Mouse (Mus musculus) left cerebral cortex, postnatal 4 days (tissue): ENCODE results near the gene Wfdc10. TPM values are rescaled to one million over a fixed set of nuclear protein-coding genes. Genes with fewer than 3 reads are reported as not detected.
A peak's percentile ranks its signal among the peaks of the same experiment; 100 is the strongest.
"Not testable (repeated sequence)": the region's sequence is repeated elsewhere in the genome, so short reads cannot be mapped to it uniquely, and the experiment has no call there.

Experiments used
- DNase-seq: peaks from one replicate; pipeline ENCODE4 v3.0.0-alpha.2; 2022
- intact Hi-C: fragments of 180-260 bp; cut with DNase I; formaldehyde crosslinking; loops from one replicate; pipeline ENCODE4 v1.15.1; 2025
- total RNA-seq, 2 experiments: library from RNA; stranded (reverse); gene quantifications; 2 replicates each; pipeline ENCODE4 v1.2.3; 2021

Wfdc10 gene
- not detected for total RNA-seq

DNA sequence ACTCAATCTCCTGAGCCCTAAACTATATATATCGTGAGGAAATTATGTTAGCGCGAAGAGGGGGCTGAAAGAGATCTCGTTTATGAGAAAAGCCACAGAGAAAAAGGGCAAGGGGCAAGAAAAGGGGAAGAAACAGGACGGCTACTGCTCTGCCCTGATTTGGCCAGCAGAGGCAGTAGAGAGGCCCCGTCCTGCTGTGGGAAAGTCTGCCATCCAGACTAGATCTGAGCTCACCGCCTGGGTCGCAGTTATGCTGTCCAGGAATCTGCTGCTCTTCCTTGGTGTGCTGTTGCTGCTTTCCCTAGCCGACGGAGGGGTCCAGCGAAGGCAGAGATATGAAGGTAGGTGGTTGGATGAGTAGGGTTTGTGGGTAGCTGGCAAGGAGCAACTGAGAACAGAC, at the start of gene Wfdc10:
Gene Wfdc10, plus strand, starts transcription at position 189 of the 400 bp plus-strand sequence.
- intact Hi-C loops = no loop called here

DNA sequence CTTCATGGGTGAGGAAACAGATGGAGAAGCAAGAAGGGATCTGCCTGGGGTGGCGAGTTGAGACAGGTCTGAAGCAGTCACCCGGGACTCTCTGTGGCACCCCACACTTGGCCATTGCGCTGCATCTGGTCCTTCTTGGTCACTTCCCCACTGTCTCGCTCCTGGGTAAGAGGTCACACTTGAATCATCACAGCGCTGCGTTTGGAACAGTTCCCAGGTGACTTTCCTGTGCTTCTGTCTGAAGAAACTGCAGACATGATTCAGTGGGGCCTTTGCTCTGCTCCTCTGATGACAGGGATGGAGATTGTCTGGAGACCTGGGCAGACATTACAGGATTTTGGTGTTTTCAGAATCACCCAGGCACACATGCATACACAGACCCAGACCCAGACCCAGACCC, 47.1 kb upstream of the Wfdc10 start:
- intact Hi-C loops = no loop called here
- peak; percentile 8 for DNase-seq

More for the DNA sequence above, at the start of gene Wfdc10:
- peak; percentile 58 for DNase-seq

DNA sequence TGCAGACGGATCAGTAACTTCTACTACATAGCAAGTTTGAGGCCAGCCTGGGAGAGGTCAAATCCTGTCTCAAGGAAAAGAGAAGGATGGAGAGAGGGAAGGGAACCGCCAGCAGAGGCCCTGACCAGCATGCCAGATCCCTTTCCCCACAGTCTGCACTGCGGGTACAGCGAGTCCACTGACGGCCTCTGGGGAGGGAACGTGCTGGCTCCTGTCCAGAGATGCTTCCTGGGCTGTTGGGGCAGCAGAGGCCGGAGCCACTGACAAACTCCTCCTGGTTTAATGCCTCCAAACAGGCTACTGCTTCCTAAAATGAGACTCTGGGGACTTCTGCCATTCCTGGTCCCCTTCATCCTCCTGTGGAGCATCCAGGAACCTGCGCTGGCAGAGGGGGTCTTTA, 42.4 kb upstream of the Wfdc10 start, which contains the start of the genes Wfdc6b and Wfdc8:
Gene Wfdc6b, plus strand, starts transcription at position 52 of the 400 bp plus-strand sequence.
Gene Wfdc8, minus strand, starts transcription at position 156 of the 400 bp plus-strand sequence.
- intact Hi-C loops = not testable (repeated sequence)
- peak; percentile 55 for DNase-seq

DNA sequence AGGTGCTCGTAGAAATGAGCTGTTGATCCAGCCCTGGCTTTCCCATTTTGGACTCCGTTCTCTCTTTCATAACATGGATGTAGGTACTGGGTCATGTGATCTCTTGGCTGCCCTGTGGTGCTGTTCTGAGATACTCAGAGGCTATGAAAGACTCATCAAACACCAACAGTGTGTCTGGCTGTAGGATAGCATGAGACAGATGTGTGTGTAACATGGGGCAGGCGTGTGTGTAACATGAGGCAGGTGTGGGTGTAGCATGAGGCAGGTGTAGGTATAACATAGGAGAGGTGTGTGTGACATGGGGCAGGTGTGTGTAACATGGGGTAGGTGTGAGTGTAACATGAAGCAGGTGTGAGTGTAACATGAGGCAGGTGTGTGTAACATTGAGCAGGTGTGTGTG, 40.5 kb upstream of the Wfdc10 start:
- DNase-seq = no peak
- intact Hi-C loops = no loop called here

DNA sequence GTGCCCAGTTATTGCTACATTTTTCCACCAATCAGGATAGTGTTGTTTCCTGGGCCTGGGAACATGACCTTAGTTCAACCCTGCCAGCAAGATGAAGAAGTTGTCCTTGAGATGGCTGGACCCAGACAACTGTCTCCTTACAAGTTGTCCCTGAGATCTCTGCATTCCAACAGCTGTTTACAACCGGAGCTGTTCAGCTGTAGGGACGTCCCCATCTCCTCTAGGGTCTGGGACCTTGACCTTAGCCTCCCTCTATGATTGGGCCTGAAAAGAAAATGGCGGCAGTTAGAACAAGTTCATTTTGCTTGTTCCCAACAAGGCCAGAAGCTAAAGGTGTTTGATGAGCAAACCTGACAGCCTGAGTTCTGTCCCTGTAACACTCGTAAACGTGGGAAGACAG, 36.8 kb upstream of the Wfdc10 start:
- DNase-seq = no peak
- intact Hi-C loops = no loop called here

DNA sequence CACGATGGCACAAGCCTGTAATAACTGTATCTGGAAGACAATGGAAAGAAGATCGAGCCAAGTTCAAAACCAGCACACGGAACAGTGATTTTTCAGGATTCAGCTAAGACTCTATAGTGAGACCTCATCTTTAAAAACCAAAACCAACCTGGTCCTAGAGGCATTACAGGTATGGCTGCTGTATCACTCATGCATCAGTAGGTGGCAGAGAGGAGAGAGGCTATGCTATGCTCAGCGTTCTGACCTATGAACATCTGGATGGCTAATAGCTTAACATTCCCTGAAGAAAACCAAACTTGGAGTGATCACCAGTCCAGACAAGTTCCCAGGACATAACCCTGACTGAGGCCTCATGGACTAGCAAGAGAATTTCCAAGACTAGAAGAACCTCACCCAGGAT, 34.1 kb upstream of the Wfdc10 start:
- intact Hi-C loops = no loop called here
- DNase-seq = no peak

DNA sequence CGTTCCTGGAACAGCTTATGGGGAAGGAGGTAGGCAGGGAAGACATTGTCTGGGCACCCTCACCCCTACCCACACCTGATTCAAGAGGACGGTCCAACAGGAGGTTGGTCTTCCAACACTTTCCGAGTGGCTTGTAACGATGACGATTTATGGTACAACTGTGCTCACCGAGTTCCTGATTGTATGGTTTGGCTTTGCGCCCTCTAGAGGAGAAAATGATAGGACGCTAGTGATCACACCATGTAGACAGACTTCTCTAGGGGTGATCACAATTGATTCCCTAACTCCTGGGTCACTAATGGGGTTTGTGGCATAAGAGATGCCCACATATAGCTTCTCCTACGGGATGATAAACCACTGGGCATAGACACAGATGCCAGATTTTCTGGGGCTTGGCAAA, 20.6 kb upstream of the Wfdc10 start:
- intact Hi-C loops = no loop called here

DNA sequence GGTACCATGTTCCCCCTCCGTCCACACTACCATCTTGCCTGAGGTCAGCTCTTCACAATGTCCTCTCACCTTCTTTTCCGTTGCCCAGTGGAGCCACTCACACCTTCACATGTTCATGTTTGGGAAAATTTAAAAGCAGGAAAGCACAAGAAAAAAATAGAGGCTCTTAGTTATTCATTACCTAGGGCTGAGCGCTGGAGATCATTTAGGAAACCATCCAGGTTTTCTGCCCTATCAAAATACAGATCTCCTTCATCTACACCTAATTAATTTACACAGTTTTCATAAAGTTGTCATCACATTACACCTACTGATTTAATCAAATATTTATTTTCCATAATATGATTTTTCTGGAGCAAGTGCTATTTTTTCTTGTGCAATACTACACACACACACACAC, 17.1 kb upstream of the Wfdc10 start, which contains the start of gene Wfdc16:
Gene Wfdc16, minus strand, starts transcription at position 101 of the 400 bp plus-strand sequence.
- intact Hi-C loops = no loop called here

More for the DNA sequence above, 20.6 kb upstream of the Wfdc10 start:
- no peak for DNase-seq

DNA sequence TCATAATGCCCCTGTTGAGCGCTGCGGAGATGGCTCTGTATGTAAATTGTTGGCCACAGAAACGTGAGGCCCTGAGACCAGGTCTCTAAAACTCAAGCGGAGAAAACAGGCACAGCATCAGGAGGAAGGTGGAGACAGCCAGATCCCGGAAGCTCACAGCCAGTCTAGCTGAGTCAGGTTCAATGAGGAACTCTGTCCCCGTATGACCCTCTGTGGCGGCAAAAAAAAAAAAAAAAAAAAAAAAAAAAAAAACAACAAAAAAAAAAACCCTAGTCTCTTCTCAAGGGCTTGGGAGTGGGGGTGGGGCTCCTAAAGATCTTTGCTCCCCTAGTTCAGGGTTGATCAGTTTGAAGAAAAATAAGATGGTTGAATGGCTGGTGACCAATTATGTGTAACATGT, 14.7 kb upstream of the Wfdc10 start:
- DNase-seq = no peak
- intact Hi-C loops = no loop called here

More for the DNA sequence above, 17.1 kb upstream of the Wfdc10 start, which contains the start of gene Wfdc16:
- no peak for DNase-seq

DNA sequence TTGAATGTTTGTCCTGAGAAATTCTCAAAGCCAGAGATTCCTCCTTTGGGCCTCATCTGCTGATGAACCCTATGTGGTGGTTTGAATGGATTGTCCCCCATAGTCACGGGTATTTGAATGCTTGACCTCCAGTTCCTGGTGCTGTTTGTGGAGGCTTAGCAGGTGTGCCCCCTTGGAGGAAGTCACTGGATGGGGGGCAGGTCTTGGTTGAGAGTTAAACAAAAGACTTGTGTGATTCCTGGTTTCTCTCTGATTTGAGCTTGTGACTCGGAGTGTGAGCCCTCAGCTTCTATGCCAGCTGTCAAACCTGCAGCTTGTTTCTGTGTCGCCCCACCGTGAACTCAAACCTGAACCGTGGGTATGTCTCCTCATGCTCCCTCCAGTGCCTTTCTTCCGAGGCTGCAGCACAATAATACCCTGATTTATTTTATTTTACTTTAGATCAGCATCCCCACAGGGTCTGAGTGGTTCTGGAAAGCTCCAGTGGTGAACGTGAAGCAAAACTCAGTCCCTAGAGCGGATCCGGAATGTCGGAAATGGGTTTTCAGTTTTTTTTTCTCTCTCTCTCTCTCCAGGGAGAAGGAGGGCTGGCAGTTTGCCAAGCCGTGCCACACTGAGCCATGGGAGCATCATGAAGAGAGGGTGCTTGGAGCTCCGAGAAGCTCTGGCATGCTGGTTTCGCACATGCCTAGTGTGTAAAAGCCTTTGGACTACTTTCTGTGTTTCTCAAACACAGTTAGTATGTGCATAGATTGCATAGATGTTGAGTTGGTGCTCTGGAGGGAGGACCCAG, 13.8 kb upstream of the Wfdc10 start:
- DNase-seq = no peak
- intact Hi-C loops = no loop called here

DNA sequence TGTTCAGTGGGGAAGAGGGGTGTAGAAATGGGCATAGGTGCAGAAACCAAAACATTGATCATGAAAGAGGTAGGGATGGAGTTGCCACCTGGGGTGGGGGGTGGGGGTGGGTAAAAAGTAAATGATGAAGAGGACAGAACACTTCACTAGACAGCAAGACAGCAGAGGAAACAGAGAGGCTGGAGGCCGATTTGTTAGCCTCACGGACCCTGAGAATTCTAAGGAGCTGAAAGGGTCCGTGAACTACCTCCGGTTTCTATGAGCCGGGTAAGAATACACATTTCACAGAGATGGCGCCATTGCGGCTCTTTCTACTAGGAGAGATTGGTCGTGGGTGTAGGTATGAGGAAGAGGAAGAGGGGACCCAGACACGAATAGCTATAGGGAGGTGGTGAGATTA, 637 bp downstream of the Wfdc10 start, which contains the start of gene Wfdc9:
Gene Wfdc9, minus strand, starts transcription at position 101 of the 400 bp plus-strand sequence.
- intact Hi-C loops = no loop called here
- no peak for DNase-seq

DNA sequence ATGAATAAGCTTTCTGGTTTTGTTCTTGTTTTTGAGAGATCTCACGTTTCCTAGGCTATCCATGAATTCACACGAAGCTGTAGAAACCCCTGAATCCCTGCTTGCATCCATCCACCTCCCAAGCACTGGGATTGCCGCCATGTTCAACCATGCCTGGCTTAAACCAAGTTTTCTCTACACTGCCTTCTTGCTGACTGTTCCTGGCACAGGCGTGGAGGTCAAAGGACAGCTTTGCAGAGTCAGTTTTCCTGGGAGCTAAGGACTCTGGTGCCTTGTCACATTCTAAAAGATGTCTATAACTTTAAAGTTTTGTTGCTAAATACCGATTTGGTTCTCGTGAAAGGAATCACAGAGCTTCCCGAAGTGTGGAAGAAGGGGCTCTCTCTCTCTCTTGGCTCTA, 9.0 kb downstream of the Wfdc10 start:
- DNase-seq = no peak
- intact Hi-C loops = no loop called here

DNA sequence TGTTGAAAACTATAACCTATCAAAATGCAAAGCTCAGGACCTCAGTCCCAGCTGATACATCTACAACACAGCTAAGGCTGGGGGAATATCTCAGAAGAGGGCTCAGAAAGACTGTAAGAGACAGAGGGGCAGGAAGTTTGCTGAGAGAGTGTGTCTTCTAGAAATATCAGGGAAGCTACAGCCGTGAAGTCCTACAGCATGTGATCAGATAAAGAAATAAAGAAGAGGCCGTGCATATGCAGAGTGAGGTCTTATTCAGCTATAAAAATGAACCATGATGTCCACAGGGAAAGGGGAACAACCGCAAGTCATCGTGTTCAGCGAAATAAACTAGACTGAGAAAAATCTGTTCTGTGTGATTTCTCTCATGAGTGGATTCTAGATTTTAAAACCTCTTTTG, 14.4 kb downstream of the Wfdc10 start:
- no peak for DNase-seq
- intact Hi-C loops = no loop called here

DNA sequence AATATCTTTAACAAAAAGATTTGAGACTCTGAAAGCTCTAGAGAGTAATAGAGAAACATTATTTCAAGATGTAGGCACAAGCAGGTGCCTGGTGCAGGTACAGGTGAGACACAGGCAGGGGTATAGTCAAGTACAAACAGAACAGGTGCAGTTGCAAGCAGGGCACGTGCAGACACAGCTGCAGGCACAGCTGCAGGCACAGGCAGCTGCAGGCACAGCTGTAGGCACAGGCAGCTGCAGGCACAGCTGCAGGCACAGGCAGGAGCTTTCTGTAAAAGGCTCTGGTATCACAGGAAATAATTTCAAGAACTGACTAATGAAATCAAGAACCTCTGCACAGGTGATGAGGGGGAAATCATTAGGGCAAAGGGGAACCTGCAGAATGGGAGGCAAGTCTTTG, 15.1 kb downstream of the Wfdc10 start:
- intact Hi-C loops = no loop called here
- DNase-seq = no peak

DNA sequence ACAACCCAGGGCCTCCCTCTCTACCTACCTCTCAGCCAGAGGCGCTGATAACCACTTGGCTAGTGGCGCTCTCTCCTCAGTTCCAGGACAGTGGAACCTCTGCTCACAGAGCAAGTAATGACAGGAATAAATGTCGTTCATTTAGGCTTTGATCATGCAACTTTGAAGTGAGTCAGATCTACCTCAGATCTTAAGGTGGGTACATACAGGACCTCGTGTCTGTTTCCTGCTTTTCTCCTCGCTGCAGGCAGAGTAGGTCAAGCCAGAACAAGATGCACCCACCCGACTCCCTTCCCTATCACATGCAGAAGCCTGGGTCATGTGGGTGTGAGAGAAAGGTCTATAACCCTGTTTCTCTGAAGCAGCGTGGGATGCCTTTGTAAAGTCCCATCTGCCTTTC, 18.1 kb downstream of the Wfdc10 start, which contains the start of gene Wfdc11:
Gene Wfdc11, minus strand, starts transcription at position 101 of the 400 bp plus-strand sequence.
- DNase-seq = no peak
- intact Hi-C loops = no loop called here

DNA sequence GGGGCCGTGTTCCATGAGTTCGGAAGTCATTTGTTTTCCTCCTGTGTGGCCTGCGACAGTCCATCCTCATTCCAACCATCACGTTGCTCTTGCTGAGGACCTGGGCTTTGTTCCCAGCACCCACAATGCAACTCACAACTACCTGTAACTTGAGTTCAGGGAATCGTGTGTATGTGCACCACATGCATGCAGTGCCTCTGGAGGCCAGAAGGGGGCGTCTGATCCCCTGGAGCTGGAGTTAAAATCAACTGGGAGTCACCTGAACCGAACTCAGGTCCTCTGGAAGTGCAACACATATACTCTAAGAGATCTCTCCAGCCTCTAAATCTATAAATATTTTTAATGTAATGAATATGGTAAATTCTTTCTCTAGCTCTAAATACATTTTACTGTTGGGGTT, 20.3 kb downstream of the Wfdc10 start:
- DNase-seq = no peak
- intact Hi-C loops = no loop called here

DNA sequence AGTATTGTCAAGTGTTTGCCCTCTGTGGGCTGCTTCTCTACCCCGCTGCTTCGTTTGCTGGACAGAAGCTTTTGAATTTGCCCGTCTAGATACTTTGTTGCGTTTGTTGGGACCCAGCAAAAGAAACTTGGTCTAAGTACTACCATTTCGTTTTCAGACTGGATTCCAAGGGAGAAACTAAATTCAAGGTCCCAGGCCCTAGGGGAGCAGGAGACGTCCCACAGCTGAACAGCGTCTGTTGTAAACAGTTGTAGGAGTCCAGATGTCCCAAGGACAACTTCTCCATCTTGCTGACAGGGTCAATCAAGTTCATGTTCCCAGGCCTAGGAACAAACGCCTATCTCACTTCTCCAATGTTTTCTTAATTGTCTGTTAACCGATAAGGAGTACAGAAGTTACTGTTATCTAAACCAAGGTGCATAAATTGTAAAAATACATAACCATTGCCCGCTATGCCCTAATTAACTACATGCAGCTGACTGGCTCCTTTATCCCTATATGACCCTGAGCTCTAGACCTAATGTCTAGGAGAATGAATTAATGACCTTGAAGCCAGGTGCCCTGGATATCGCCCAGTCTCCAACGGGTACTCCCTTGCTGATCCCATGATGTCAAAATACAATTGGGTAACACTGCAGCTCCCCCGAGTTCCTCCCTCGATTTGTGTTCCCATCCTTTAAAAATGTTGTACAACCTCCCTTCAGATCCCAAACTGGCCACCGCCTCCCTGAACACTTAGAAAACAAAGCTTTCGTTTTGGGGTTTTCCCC, 21.3 kb downstream of the Wfdc10 start:
- intact Hi-C loops = no loop called here
- DNase-seq = no peak

DNA sequence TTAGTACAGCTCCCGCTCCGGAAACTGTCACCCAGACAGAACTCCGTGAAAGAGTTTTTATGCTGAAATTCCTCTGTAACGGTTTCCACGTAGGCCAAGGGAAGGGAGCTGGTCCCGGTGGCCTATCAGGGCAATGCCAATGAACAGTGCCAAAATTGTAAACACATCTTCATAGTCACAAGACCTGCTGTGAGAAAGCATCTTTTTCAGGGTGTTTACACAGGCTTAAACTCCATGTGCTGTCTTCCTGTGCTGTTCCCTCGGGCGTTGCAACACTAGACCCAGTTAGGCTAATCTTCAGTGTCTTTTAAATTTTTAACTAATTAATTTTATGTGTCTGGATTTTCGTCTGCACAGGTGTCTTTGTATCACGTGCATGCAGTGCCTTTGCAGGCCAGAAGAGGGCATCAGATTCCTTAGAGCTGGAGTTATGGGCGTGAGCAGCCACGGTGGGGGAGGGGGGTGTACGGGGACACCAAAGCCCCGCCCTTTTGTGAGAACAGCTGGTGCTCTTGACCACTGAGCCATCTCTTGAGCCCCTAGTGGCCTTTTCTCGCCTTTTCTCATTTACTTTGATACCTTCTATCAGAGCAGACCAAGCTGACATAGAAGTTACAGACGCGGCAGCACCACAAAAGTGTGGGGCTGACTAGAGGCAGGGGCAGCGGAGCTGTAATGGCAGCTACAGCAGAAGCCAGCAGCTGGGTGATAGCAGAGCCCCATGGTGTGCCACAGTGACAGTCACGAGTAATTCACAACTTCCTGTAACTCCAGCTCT, 23.2 kb downstream of the Wfdc10 start:
- intact Hi-C loops = no loop called here
- DNase-seq = peak; percentile 79

DNA sequence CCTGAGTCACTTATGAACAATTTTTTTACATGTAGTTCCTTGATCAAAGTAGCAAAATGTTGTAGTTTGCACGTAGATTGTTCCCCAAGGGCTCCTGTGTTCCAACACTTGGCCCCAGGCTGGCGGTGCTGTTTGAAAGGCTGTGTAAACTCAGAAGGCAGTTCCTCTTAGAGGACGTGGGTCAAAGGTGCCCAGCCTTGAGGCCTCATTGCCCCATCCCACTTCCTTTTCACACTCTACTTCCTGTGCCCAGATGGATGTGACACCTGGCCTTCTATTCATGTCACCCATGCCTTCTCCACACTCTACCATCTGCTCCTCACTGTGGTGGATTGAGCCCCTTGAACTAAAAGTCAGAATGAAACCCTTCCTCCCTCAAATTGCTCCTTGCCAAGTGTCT, 24.1 kb downstream of the Wfdc10 start:
- intact Hi-C loops = no loop called here

DNA sequence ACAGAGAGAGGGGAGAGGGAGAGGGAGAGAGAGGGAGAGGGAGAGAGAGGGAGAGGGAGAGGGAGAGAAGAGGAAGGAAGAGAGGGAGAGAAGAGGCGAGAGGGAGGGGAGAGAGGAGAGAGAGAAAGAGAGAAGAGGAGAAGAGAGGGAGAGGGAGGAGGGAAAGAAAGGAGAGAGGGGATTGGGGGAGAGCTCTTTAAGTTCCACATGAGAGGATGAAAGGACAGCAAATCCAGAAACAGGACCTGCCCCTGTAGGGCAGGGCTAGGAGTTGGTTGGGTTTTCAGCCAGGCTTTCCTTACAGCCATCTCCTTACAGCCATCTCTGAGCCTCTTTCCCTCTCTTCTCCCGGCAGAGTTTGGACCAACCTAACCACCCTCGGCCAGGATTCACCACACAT, 29.0 kb downstream of the Wfdc10 start, which contains the start of gene Wfdc13:
Gene Wfdc13, plus strand, starts transcription at position 301 of the 400 bp plus-strand sequence.
- DNase-seq = no peak
- intact Hi-C loops = no loop called here

More for the DNA sequence above, 24.1 kb downstream of the Wfdc10 start:
- DNase-seq = no peak

DNA sequence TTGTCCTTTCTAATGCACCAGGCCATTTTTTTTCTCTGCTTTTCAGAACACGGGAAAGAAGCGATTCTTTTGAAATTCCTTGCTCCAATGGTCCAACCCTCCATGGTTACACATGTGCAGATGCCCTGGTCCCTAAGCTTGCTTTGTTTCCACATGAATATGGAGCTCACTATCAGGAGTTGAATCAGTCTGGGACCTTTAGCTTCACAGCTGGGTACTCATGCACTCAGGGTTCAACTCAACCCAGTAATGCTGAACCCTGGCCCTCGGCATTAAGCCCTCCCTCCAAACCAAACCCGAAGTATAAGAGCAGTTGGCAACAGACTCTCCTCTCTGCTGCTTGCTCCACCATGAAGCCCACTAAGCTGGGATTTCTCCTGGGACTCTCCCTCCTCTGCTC, 42.4 kb downstream of the Wfdc10 start, which contains the start of gene Spint4:
Gene Spint4, plus strand, starts transcription at position 301 of the 400 bp plus-strand sequence.
- intact Hi-C loops = no loop called here
- DNase-seq = no peak
